Mouse (Mus musculus) CD4-positive, CD25-positive, alpha-beta regulatory T cell (primary cell): ENCODE results near the gene Zfp217. TPM values are rescaled to one million over a fixed set of nuclear protein-coding genes. Genes with fewer than 3 reads are reported as not detected.

ENCODE experiments used
- polyA plus RNA-seq: library from polyadenylated mRNA; unstranded; fragments of 100-300 nt; shearing (Covaris generic); gene quantifications from one replicate; pipeline ENCODE4 v1.2.1, GENCODE M21; 2017

The Zfp217 gene
- 11.3 TPM for polyA plus RNA-seq

GRCm38 (mm10) chr2:170147661-170148153, at the start of gene Zfp217:
TSS of gene Zfp217 (minus strand) at chr2:170148103.

